Mouse (Mus musculus): ENCODE results near the gene Eml3. TPM values are rescaled to one million over a fixed set of nuclear protein-coding genes. Genes with fewer than 3 reads are reported as not detected.

Gene Eml3
- total and polyA plus RNA-seq, 3 experiments = 16.6 to 23.4 TPM; not detected in 1

- peaks cover 4 to 12% of the 10 kb centered on the region in 2 experiments; a peak in 3 of 4 replicates for H3K4me1 ChIP-seq (ENCODE audit: control insufficient read depth in 1 of 2, insufficient read depth in 2 of 2, low read length in 2 of 2)
- H3K36me3 ChIP-seq (ENCODE audit: control insufficient read depth in 1 of 2, insufficient read depth in 2 of 2, low read length in 2 of 2) = peaks cover 0 to 7% of the 10 kb centered on the region in 2 experiments; a peak in 2 of 4 replicates
Measured at GRCm38 (mm10) chr19:8936736-8937135, 7.4 kb downstream of the Eml3 start.

GRCm38 (mm10) chr19:8940526-8941133 lies 11.3 kb downstream of the Eml3 start:
- H3K9me3 ChIP-seq (replicated peaks; ENCODE audit: insufficient read depth, low read length) = no peaks in the 10 kb centered on the region
- H3K36me3 ChIP-seq (ENCODE audit: control insufficient read depth in 1 of 2, insufficient read depth in 2 of 2, low read length in 2 of 2) = peaks cover 3 to 29% of the 10 kb centered on the region in 2 experiments
- DNase-seq (ENCODE audit: low read depth, low spot score) = no peak
- H3K27ac ChIP-seq (ENCODE audit: control insufficient read depth, low read depth, low read length) = no peak overlapping the region
- H3K4me3 ChIP-seq (ENCODE audit: control insufficient read depth in 1 of 2, insufficient read depth in 1 of 2, low read depth in 2 of 2, low read length in 2 of 2) = no peak overlapping the region
- peaks cover 8 to 28% of the 10 kb centered on the region in 2 experiments for H3K4me1 ChIP-seq (ENCODE audit: control insufficient read depth in 1 of 2, insufficient read depth in 2 of 2, low read length in 2 of 2)
- no peaks in the 10 kb centered on the region for H3K27me3 ChIP-seq (ENCODE audit: control insufficient read depth in 1 of 2, insufficient read depth in 2 of 2, low read length in 2 of 2)
- H3K9ac ChIP-seq (ENCODE audit: control insufficient read depth, low read depth, low read length, poor library complexity, severe bottlenecking) = no peak overlapping the region
- H3K79me2 ChIP-seq (ENCODE audit: control insufficient read depth, insufficient read depth, low read length, poor library complexity) = peaks cover 32% of the 10 kb centered on the region
- TF ChIP-seq ETS1 (IDR thresholded peaks at IDR 0.05; ENCODE audit: low read depth, low read length) (no peak), E2F4 (IDR thresholded peaks at IDR 0.05; ENCODE audit: borderline replicate concordance, low read depth, low read length) (no peak), ELF1 (IDR thresholded peaks at IDR 0.05; ENCODE audit: low read depth, low read length) (no peak), POLR2AphosphoS5 (IDR thresholded peaks at IDR 0.05; ENCODE audit: borderline replicate concordance, low read depth, low read length) (no peak), MYB (IDR thresholded peaks at IDR 0.05; ENCODE audit: low read depth, low read length) (no peak), MEF2A (IDR thresholded peaks at IDR 0.05; ENCODE audit: extremely low read depth, insufficient replicate concordance, low read depth, low read length, poor library complexity, severe bottlenecking) (no peak), USF1 (IDR thresholded peaks at IDR 0.05; ENCODE audit: low read depth, low read length) (no peak), MAX (IDR thresholded peaks at IDR 0.05; ENCODE audit: low read length) (no peak), MYC (IDR thresholded peaks at IDR 0.05; ENCODE audit: low read depth, low read length) (no peak), UBTF (IDR thresholded peaks at IDR 0.05; ENCODE audit: borderline replicate concordance, insufficient read depth, low read depth, low read length) (no peak), TCF12 (IDR thresholded peaks at IDR 0.05; ENCODE audit: low read depth, low read length) (no peak), MXI1 (IDR thresholded peaks at IDR 0.05; ENCODE audit: low read depth, low read length) (no peak), TAL1 (IDR thresholded peaks at IDR 0.05; ENCODE audit: low read length) (no peak)

More at GRCm38 (mm10) chr19:8936736-8937135, 7.4 kb downstream of the Eml3 start:
- Histone ChIP-seq H3K9ac (ENCODE audit: control insufficient read depth, low read depth, low read length, poor library complexity, severe bottlenecking) (no peak overlapping the region), H3K79me2 (ENCODE audit: control insufficient read depth, insufficient read depth, low read length, poor library complexity) (no peaks in the 10 kb centered on the region), H3K4me3 (ENCODE audit: control insufficient read depth in 1 of 2, insufficient read depth in 1 of 2, low read depth in 2 of 2, low read length in 2 of 2) (no peak overlapping the region), H3K27ac (ENCODE audit: control insufficient read depth, low read depth, low read length) (no peak overlapping the region), H3K9me3 (replicated peaks; ENCODE audit: insufficient read depth, low read length) (no peaks in the 10 kb centered on the region), H3K27me3 (ENCODE audit: control insufficient read depth in 1 of 2, insufficient read depth in 2 of 2, low read length in 2 of 2) (no peaks in the 10 kb centered on the region)
- no peak for DNase-seq (ENCODE audit: low read depth, low spot score)
- TF ChIP-seq KAT2A (conservative IDR thresholded peaks at IDR 0.05; ENCODE audit: low read depth, low read length) (no peak), EP300 (IDR thresholded peaks at IDR 0.05; ENCODE audit: low read depth in 1 of 2, low read length in 2 of 2) (no peak), BHLHE40 (IDR thresholded peaks at IDR 0.05; ENCODE audit: borderline replicate concordance, low read depth, low read length) (no peak), TBP (IDR thresholded peaks at IDR 0.05; ENCODE audit: low read depth, low read length) (no peak), JUND (IDR thresholded peaks at IDR 0.05; ENCODE audit: low read depth, low read length) (no peak), ZNF384 (IDR thresholded peaks at IDR 0.05; ENCODE audit: low read depth, low read length) (no peak)
